Mouse (Mus musculus) heart, adult 18-20 months (tissue): ENCODE results near the gene Cuedc1. TPM values are rescaled to one million over a fixed set of nuclear protein-coding genes. Genes with fewer than 3 reads are reported as not detected.
"Not testable (repeated sequence)": the region's sequence is repeated elsewhere in the genome, so short reads cannot be mapped to it uniquely, and the experiment has no call there.

Experiments
- DNase-seq, 2 experiments: peaks; one replicate each; pipeline ENCODE4 v3.0.0; 2021 to 2022; ENCODE audit warnings: mixed read lengths in 1 of 2
- total RNA-seq, 2 experiments: library from RNA; stranded (reverse); gene quantifications; 2 replicates each; pipeline ENCODE4 v1.2.3; 2021

Cuedc1 gene
- total RNA-seq, 2 experiments from 2014 or later: 40.0 to 43.8 TPM

- no peak for DNase-seq
These were observed 74.1 kb downstream of the Cuedc1 start for GRCm38 (mm10) chr11:88171876-88172442.

- DNase-seq: peak; percentile 75 to 87
These were observed 74.9 kb downstream of the Cuedc1 start for GRCm38 (mm10) chr11:88172601-88173325.

- DNase-seq: no peak
These were observed 75.6 kb downstream of the Cuedc1 start for GRCm38 (mm10) chr11:88173386-88174025.

GRCm38 (mm10) chr11:88180467-88180958, 82.7 kb downstream of the Cuedc1 start:
- no peak for DNase-seq

- DNase-seq: peak; percentile 84 to 93
These were observed 83.2 kb downstream of the Cuedc1 start for GRCm38 (mm10) chr11:88180959-88181619.

GRCm38 (mm10) chr11:88184632-88185180, 86.8 kb downstream of the Cuedc1 start:
- peak; percentile 62 to 71 for DNase-seq

GRCm38 (mm10) chr11:88186078-88186946, 88.5 kb downstream of the Cuedc1 start:
- DNase-seq: no peak

GRCm38 (mm10) chr11:88186947-88187243, 89.0 kb downstream of the Cuedc1 start:
- DNase-seq: peak in 1 of 2 experiments; percentile 28

GRCm38 (mm10) chr11:88187417-88188133, 89.7 kb downstream of the Cuedc1 start:
- peak; percentile 92 to 94 for DNase-seq

GRCm38 (mm10) chr11:88188216-88188615, 90.4 kb downstream of the Cuedc1 start:
- DNase-seq: no peak

GRCm38 (mm10) chr11:88188635-88189034, 90.8 kb downstream of the Cuedc1 start:
- no peak for DNase-seq

GRCm38 (mm10) chr11:88192595-88192994, 94.7 kb downstream of the Cuedc1 start:
- DNase-seq: no peak

- no peak for DNase-seq
These were observed 95.4 kb downstream of the Cuedc1 start for GRCm38 (mm10) chr11:88193098-88193823.

GRCm38 (mm10) chr11:88193824-88194696, 96.2 kb downstream of the Cuedc1 start:
- DNase-seq: no peak

GRCm38 (mm10) chr11:88195699-88196098, 97.8 kb downstream of the Cuedc1 start:
- not testable (repeated sequence) for DNase-seq

- peak; percentile 70 to 80 for DNase-seq
These were observed 99.3 kb downstream of the Cuedc1 start for GRCm38 (mm10) chr11:88197153-88197576.

- DNase-seq: no peak
These were observed 100.4 kb downstream of the Cuedc1 start for GRCm38 (mm10) chr11:88198223-88198622.

GRCm38 (mm10) chr11:88201172-88201571, 103.3 kb downstream of the Cuedc1 start:
- peak; percentile 53 to 68 for DNase-seq

- no peak for DNase-seq
These were observed 104.2 kb downstream of the Cuedc1 start for GRCm38 (mm10) chr11:88202077-88202476.
